Mouse (Mus musculus): ENCODE results near the gene Yars. TPM values are rescaled to one million over a fixed set of nuclear protein-coding genes. Genes with fewer than 3 reads are reported as not detected.

Gene Yars
- polyA plus RNA-seq, 1 experiment = 72.5 TPM

DNA sequence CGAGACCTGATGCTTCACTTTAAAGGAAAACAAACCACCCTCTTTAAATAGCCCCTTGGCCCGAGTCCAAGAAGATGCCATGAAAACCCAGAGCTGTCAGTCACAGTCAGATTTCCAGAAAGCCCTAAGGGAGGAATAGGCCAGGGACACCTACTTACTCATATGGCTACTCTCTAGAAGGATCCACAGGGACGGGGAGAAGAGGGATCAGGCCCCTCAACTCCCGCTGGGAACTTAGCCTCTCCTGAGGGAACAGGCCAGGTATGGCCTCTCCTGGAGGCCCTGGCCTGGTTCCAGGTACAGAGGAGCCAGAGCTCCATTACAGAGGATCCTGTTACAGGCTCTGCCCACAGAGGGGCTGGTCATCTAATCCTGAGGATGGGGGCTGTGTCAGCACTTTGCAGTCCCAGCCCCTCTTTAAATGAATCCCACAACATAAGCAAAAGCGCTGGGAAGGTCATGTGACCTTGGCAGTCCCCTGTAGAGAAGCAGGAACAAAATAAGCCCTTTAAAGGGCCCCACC lies 36.9 kb downstream of the Yars start:
- no peak for DNase-seq (ENCODE audit: extremely low spot score in 1 of 2, low spot score in 1 of 2)

DNA sequence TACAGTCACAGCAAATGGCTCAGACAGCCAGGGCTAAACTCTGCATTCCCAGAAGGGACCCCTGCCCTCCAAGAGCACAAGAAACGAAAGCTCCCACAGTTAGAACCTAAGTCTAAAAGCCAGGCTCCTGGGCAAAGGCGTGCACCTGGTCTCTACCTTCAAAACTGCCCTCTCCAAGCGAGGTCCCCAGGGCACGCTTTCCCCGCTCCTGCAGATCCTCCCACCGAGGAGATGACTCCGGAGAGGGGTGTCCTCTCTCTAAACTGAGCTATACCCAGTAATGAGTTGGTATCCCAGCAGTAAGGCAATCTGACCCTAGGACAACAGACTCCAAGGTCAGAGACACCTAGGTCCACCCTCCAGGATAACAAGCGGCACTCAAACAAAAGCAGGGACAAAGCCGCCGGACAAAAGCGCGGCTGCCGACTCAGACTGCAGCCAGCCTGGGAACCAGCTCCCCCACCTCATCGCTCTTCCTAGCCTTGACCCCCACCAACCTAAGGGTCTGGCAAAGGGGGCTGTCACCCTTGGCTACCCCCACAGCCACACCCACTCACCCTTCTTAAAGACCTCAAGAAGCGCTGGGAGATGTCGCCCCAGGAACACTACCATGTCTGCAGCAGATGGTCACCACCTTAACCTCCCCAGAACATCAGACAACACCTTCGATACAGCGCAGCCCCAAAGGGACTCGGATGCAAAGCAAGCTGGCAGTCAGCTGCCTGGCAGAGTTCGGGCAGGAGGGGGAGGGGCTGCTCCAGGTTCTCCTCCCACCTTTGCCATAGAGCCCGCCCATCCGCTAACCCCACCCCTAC lies 37.8 kb downstream of the Yars start:
- no peak for DNase-seq (ENCODE audit: extremely low spot score in 1 of 2, low spot score in 1 of 2)

DNA sequence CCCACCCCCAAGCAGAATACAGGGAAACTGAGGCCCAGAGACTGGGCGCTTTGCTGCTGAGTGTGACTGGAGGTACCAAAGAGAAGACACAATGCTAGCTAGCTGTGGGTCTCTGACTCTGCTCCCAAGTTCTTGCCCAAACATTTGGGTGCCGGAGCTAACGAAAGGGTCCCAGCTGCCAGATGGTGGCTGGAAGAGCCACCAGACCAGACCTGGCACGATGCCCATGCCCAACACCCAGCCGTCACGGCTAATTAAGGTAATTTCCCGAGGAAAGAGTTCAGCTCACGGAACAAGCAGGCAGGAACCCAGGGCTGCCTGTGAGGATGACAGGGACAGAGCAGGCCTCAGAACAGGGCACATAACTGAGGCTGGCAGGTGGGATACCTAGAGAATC lies 38.4 kb downstream of the Yars start:
- no peak for DNase-seq (ENCODE audit: extremely low spot score in 1 of 2, low spot score in 1 of 2)

DNA sequence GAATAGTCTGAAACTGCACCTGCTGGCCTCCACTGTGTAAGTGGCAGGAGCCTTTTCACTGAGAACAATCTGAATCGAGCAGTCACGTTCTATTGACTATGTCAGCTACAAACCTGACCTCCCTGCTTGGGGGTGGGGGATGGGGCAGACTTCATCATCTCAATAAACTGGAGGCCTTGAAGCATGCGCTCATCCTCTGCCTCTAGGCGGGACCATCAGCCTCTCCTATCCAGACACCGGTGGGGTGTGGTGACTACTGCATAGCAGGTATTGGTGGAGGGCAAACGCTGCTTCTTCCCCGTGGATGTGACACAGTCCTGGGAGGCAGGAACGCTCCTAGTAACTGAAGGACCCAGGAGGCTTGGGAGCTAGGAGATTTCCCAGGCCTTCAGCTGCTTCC lies 41.4 kb downstream of the Yars start:
- DNase-seq (ENCODE audit: extremely low spot score in 1 of 2, low spot score in 1 of 2) = no peak

DNA sequence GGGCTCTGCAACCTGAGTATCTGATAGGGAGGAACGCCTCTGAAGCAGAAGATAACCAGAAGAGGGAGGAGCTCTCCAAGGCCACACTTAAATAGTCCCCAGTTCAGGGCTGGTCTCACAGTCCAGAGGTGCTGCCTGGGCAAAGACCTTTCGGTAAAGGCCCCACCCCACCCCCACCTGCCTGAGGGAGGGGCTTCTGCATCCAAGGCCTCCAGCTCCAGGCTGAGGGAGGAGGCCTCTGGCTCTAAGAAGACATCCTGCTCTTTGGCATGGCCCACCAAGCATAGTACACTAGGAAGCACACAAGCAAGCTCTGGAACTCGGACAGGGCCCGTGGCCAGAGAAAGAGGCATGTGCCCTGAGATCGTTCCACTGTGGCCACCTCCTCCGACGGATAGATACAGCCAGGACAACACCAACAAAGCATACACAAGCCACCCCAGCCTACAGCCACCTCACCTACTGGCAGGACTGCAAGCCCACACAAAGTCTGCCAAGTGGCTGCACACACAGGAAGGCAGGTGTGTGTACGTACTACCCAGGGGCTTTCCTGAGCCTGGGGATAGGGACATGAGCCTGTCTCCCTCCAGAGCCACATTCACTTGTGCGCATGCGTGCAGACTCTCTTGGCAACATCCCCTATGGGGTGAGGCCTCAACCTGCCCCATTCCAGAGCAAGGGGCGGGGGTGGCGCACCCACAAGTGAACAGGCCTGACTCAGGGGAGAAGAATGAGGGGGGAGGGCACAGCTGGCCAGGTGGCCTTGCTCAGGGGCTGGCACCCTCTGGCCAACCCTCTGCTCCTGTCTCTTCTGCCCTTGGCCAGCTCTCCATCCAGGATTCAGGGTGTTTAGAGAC lies 42.3 kb downstream of the Yars start:
- DNase-seq (ENCODE audit: extremely low spot score in 1 of 2, low spot score in 1 of 2) = no peak

DNA sequence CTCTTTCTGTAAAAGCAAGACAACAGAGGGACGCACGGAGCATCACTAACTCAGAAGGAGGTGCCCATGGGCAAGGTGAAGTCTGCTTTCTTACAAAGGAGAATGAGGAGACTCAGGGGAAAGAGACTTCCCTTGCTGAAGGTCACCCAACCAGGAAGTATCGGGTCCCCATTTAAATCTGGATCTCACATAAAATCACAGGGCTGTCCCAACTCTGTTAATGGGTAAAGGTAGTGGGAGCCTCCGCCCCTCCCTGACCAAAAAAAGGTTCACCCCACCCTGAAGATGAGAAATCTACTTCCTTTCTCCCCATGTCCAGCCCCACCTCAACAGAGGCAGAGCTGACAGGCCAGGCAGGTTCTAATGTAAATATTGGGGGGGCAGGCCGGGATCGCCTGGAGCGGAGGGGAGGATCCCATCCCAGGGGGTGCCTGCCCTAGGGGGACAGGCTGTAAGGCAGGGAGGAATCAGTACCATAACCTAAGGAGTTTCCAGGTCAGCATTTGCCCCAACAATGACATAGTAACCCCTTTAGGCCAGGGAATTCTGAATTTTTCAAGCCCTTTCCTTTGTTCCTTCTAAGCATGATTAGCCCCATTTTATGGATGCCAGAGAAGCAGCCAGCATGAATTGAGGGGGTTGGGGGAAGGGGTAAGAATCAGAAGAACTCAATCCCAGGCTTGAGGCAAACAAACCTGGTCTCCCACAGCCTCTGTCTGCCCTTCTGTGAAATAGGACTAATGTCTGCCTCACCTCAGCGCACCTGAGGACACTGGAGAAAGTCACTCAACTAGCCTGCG lies 43.2 kb downstream of the Yars start:
- no peak for DNase-seq (ENCODE audit: extremely low spot score in 1 of 2, low spot score in 1 of 2)

DNA sequence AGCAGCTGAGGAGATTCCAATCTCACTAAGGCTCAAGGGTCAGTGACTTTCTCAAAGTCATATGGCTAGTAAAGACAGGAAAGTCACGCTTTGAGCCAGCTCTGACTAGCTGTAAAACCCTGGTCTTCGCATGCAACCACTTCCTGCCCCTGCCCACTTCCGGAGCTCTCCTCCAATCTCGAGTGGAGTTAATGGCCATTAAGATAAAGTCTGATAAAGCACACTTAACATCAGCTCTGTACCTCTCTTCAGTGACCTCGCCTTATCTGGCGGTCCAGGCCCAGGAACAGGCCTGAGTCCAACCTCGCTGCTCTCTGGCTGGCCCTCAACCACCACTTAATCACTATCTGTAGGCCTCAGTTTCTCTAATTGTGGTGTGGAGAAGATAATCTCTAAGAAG lies 44.9 kb downstream of the Yars start:
- DNase-seq (ENCODE audit: extremely low spot score in 1 of 2, low spot score in 1 of 2) = no peak

DNA sequence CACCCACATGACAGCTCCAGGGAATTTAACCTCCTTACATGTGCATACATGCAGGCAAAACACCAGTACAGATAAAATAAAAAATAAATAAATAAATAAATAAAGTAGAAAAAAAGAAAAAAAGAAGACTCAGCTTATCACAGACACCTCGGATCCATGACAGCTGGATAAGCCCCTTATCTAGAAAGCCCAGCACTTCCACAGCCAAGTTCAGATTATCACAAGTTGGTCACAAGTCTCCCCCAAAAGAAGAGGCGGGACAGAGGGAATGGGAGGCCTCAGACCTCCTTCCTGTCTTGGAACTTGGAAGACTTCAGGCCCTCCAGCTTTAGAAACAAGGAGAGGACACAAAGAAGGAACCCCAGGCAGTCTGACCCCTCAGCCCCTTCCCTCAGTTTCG lies 45.6 kb downstream of the Yars start:
- no peak for DNase-seq (ENCODE audit: extremely low spot score in 1 of 2, low spot score in 1 of 2)

DNA sequence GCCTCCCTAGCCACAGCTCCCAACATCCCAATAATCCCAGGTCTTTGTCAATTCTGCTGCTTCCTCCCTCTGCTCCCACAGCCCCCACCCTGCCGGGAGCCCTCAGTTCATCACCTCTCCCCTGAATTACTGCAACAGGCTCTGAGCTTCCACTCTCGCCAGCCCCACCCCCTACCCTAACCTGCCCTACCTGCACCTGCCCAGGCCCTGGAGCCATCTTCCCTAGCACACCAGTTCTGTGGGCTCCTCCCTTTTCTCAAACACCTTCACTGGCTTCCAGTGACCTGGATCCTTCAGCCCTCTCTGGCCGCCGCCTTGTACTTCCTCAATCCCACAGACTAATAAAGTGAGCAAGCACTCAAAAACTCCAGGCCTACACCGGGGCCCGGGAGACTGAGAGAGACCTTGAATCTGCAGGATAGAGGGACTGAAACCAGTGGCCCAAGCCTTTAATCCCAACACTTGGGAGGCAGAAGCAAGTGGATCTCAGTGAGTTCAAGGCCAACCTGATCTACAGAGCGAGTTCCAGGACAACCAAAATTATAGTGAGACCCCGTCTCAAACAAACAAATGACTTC lies 46.8 kb downstream of the Yars start:
- no peak for DNase-seq (ENCODE audit: extremely low spot score in 1 of 2, low spot score in 1 of 2)

DNA sequence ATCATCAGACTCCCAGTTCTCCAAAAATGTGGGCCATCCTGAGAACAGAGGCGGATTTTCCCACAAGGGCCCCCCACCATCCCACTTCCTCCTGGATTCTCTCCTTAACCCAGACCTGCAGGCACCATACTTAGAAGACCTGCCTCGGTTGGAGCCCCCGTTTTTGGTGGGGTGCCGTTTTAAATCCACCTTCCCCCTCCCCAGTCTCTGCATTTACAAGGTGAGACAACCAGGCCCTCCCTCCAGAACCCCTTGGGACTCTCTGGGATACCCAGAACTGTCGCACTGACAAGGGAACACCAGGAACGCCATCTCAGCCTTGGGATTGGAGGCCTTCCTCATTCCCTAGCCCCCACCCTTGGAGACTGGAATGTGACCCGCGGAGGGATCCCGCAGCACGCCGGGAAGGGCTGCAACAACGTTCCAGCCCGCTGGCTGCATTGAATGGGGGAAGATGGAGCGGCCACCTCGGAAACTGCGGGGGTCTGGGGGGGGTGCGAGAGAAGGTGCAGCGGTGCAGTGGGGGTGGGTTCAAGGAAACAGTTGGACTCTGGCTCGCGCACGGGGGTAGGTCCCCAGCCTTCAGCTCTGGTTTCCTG lies 48.4 kb downstream of the Yars start:
- DNase-seq (ENCODE audit: extremely low spot score in 1 of 2, low spot score in 1 of 2) = peak in 1 of 2 experiments; percentile 32

DNA sequence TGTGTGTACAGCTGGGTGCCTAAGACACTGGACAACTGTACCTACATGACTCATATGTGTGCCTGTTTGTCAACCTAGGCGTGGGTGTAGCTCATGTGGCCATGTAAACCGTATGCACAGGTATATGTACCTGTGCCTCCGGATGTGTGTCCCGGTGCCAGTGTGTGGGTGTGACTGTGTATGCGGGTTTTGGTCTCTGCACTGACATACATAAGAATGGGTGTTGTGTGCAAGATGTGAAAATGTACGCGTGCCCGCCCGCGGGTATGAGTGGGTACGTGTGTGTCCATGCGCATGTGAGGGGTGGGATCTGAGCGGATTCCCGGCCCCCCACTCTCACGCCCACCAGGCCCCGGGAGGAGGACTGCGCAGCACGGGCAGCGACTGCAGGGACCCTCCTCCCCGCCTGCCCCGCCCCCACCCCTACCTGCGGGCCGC lies 49.0 kb downstream of the Yars start:
- peak in 1 of 2 experiments; percentile 33 for DNase-seq (ENCODE audit: extremely low spot score in 1 of 2, low spot score in 1 of 2)

DNA sequence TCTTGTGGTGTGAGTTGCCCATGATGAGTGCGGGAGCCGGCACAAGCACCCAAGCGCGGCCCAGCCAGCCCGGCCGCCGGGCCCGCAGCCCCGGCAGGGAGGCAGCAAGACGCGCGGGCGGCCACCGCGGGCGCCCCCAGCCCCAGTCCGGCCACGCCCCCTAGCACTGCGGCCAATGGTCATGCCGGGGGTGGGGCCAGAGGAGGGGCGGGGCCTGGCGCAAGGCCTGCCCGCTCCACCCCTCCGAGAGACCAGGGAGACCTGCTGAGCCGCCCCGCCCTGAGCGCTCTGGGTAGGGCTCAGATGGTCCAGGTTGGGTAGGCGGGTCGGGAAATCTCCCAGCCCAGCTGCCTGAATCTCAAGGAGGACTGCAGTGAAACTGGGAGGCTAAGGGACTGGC lies 49.5 kb downstream of the Yars start:
- DNase-seq (ENCODE audit: extremely low spot score in 1 of 2, low spot score in 1 of 2) = peak in 1 of 2 experiments; percentile 76

DNA sequence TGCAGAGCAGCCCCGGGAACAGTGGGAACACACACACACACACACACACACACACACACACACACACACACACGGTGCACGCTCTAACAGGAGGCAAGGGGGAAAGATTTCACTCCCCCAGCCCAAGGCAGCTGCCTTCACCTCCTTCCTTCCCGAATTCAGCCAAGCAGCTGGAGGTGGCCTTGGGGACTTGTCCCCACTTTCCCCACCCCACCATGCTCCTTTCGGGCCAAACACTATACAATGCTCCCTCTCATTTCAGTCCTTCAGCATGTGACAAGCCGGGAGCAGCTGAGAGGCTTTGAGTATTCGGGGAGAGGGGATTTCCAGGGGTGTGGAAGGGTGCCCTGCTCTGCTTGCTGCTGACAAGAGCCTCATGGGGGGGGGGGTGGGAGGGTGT lies 52.3 kb downstream of the Yars start:
- DNase-seq (ENCODE audit: extremely low spot score in 1 of 2, low spot score in 1 of 2) = no peak

DNA sequence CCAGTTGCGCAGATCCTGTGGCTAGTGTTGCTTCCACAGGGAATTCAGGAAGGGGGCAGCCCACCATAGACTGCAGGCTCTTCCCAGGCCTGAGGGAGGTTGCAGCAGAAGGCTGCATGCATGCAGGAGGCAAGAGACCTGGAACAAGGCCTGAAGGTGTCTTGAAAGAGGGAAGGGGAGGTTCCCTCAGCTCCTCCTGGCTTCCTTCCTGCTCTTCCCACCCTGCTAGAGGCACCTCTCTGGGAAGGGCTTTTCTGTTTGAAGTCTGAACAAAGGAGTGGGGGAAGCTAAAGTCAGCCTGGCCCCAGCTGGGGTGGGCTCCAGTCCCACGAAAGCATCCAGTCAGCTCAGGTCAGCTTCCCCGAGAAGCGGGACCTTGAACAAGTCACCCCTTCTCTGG lies 52.8 kb downstream of the Yars start:
- no peak for DNase-seq (ENCODE audit: extremely low spot score in 1 of 2, low spot score in 1 of 2)

DNA sequence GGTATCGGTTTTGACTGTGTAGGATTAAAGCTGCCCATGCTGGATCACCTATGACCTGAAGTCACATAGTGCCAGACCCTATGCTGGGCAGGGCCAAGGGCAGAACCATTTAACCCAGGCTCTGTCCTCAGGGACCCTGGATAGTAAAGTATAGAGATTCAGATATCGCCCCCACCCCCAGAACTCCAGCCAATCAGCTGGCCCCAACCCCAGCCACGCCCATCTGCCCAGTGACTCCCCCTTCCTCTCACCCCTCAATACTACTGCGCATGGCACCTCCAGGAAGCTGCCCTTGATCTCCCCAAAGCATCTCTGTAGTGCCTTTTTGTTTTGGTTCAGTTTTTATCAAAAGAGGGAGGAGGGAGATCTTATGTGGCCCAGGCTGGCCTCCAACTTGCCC lies 53.2 kb downstream of the Yars start:
- no peak for DNase-seq (ENCODE audit: extremely low spot score in 1 of 2, low spot score in 1 of 2)

DNA sequence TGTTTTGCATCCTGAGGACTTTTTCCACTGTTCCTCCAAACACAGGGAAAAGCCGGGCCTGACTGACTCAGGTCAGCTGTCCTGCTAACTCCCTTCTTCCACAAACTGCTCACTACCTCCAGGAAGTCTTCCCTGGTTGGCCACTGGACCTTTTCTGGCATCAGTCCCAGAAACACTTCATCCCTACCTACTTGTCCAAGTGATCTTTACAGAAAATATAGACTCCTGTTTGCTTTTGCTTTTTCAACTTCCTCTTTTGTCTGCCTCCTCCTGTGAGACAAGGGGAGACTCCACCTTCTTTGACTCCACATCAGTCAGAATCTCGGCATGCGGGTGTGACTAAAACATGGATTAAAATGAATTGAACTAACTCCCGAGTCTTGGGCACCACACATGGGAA lies 55.2 kb downstream of the Yars start:
- no peak for DNase-seq (ENCODE audit: extremely low spot score in 1 of 2, low spot score in 1 of 2)

DNA sequence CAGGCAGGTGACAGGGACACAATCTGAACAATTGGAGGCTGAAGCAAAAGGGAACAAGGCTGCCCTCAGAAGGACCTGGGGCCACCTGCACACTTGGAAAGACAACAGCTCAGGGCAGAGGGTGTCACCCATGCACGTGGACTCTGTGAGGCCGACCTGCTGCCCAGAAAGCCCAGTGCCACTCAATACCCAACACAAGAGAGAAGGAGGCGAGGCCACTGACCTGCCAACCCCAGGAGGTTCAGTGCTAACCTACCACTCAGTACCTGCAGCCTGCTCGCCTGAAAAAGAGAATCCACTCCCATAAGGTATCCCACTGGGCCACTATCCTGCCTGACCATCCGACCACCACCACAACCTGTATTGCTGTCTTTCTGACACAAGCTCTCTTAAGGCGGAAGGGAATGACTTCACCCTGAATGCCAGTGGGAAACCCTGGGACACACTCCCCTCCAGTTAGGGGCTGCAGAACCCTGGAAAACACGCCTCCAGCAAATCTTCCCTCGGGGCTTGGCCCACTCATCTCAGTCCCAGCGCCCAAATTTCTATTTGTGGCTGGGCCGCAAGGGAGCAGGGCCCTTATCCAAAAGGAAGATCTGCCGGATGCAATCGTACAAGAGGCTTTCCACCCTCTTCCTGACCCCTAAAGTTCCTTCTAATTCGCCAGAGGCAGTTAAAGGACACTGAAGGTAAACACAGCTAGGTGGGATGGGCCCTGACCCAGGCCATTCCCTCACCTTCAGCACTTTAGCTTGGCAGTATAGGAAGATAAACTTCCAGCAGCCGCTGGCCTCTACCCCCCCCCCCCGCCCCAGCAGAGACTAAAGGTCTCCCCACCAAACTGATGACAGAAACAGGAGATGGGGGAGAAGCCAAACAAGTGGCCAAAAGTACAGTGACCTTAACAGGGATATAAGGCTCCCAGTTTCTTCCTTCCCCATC lies 57.1 kb downstream of the Yars start:
- no peak for DNase-seq (ENCODE audit: extremely low spot score in 1 of 2, low spot score in 1 of 2)

DNA sequence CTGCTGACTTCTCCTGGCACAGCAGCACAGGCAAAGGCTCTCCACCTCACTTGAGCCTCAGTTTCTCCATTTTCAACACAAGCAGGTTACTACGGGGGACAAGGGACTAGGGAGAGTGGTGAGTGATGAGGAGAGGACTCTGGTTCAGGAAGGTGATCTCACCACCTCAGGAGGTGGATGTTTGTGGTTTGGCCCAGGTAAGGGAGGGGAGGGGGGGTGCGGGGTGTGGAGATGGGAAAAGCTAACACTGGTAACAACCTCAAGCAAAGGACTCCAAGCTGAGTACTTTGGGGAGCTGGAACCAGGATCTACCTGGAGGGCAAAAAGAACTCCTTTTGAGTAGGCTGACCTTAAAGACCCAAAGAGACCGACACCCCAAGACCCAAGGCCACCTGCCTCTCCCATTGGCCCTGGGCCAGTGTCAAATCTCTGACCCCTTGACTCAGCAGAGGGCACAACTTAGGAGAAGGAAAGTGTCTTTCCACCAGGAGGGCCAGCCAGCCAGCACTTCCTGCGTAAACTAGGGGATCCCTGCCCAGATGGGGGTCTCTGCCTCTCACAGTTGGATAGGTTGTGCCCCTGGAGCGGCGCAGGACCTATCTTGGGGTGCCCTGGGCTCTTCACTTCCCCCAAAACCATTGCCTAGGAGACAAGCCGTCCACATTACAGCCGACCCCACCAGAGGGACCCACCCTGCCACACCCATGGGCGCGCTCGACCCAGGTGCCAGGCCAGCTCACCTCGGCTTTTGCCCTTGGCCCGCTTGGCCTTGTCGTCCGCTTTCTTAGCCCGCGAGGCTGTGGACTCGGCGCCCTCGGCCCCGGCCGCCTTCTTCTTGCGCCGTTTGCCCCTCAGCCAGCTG lies 58.1 kb downstream of the Yars start:
- DNase-seq (ENCODE audit: extremely low spot score in 1 of 2, low spot score in 1 of 2) = no peak
